Mouse (Mus musculus): Measurements from ENCODE around the gene Lamb1.

GRCm38 (mm10) chr12:31248681-31249080 lies 16.4 kb upstream of the Lamb1 start:
- no peak for TF ChIP-seq FOSL1 (IDR thresholded peaks at IDR 0.05; ENCODE audit: insufficient read depth, low read length, poor library complexity, severe bottlenecking)
- no peak for TF ChIP-seq CTCF (IDR thresholded peaks at IDR 0.05; ENCODE audit: control insufficient read depth, insufficient read depth, insufficient read length)
- no peak for TF ChIP-seq CEBPB (IDR thresholded peaks at IDR 0.05; ENCODE audit: low read depth)
- TF ChIP-seq MYOG (IDR thresholded peaks at IDR 0.05; ENCODE audit: control insufficient read depth, extremely low read depth, insufficient read length) = no peak
- no peak for TF ChIP-seq MYOD1 (IDR thresholded peaks at IDR 0.05; ENCODE audit: control insufficient read depth, insufficient read length, low read depth)

Measured in C2C12 (cell line).